Mouse (Mus musculus) limb, embryonic 14.5 days (tissue): ENCODE data around the gene Acp7. TPM values are rescaled to one million over a fixed set of nuclear protein-coding genes. Genes with fewer than 3 reads are reported as not detected.

Experiments
- ATAC-seq: fragments of 200-750 bp; cut with Nextera tagmentation; 2 replicates; pipeline ENCODE4 v1.8.0; 2017; ENCODE audit warnings: low read depth, moderate number of reproducible peaks, moderate TSS enrichment; ENCODE audit not compliant: low FRiP score
- DNase-seq: peaks from one replicate; pipeline ENCODE4 v3.0.0-alpha.2; 2015; ENCODE audit warnings: low spot score
- H3K27ac ChIP-seq: fragments of 300-500 bp; sonication (generic); replicated peaks from 2 replicates; pipeline ENCODE4 v1.5.1; 2014; ENCODE audit warnings: low read depth, mild to moderate bottlenecking, low read length, moderate library complexity, mixed read lengths
- H3K27me3 ChIP-seq: fragments of 300-500 bp; sonication (generic); 2 replicates; pipeline ENCODE4 v1.6.1; 2014; ENCODE audit warnings: low read length, mixed read lengths; ENCODE audit not compliant: control insufficient read depth, insufficient read depth
- H3K36me3 ChIP-seq: fragments of 300-500 bp; sonication (generic); 2 replicates; pipeline ENCODE4 v1.6.1; 2014; ENCODE audit warnings: mild to moderate bottlenecking, low read length, moderate library complexity, mixed read lengths; ENCODE audit not compliant: control insufficient read depth, insufficient read depth
- H3K4me1 ChIP-seq: fragments of 300-500 bp; sonication (generic); 2 replicates; pipeline ENCODE4 v1.6.1; 2014; ENCODE audit warnings: antibody characterized with exemption, low read length, mixed read lengths; ENCODE audit not compliant: control insufficient read depth, insufficient read depth
- H3K4me2 ChIP-seq: fragments of 300-500 bp; sonication (generic); replicated peaks from 2 replicates; pipeline ENCODE4 v1.6.1; 2014; ENCODE audit warnings: low read depth, mild to moderate bottlenecking, low read length, moderate library complexity; ENCODE audit not compliant: severe bottlenecking
- H3K4me3 ChIP-seq: fragments of 300-500 bp; sonication (generic); replicated peaks from 2 replicates; pipeline ENCODE4 v1.5.1; 2014; ENCODE audit warnings: low read length
- H3K9ac ChIP-seq: fragments of 300-500 bp; sonication (generic); 2 replicates; pipeline ENCODE4 v1.6.1; 2014; ENCODE audit warnings: mild to moderate bottlenecking, low read depth, low read length, moderate library complexity; ENCODE audit not compliant: severe bottlenecking
- H3K9me3 ChIP-seq: fragments of 300-500 bp; sonication (generic); 2 replicates; pipeline ENCODE4 v1.6.1; 2016; ENCODE audit warnings: low read length; ENCODE audit not compliant: control insufficient read depth
- POLR2A ChIP-seq: fragments of 200-500 bp; IDR thresholded peaks from 2 replicates; pipeline ENCODE4 v1.8.0; 2012; ENCODE audit warnings: inconsistent platforms, mild to moderate bottlenecking, moderate library complexity, borderline replicate concordance; ENCODE audit not compliant: insufficient read depth, insufficient read length; ENCODE audit errors: extremely low read depth
- WGBS: fragments of 180-500 bp; shearing (Covaris S2); extraction: QIAGEN DNeasy Blood & Tissue Kit; methylation state at CpG from one replicate; pipeline ENCODE4 v1.1.7; 2014; 5-methylcytosine and 5-hydroxymethylcytosine counted together
- polyA plus RNA-seq, 2 experiments: library from polyadenylated mRNA; depleted of rRNA in 1 of 2; stranded (reverse) in 1 of 2; unstranded in 1 of 2; fragments of >200 nt; fragmentation: Nextera tagmentation in 1 of 2; extraction: Ambion mirVana in 1 of 2; gene quantifications; 2 replicates each; pipeline versions ENCODE4 v1.2.1 to v1.2.3; 2012 to 2014

The Acp7 gene
- polyA plus RNA-seq, 2 experiments = 0.08 to 0.10 TPM

GRCm38 (mm10) chr7:28647016-28647415 is 15.9 kb upstream of the Acp7 start:
- ATAC-seq = no peak
- Histone ChIP-seq H3K4me1 (no peaks in the 10 kb centered on the region), H3K27ac (no peak overlapping the region), H3K27me3 (no peaks in the 10 kb centered on the region), H3K4me3 (no peak overlapping the region), H3K36me3 (no peaks in the 10 kb centered on the region), H3K4me2 (no peak overlapping the region), H3K9ac (no peak overlapping the region), H3K9me3 (no peaks in the 10 kb centered on the region)
- no peak for TF ChIP-seq POLR2A
- no peak for DNase-seq
- WGBS = 45% methylated on average over 7 of the region's 7 CpGs

- Histone ChIP-seq H3K9ac (no peak overlapping the region), H3K9me3 (no peaks in the 10 kb centered on the region), H3K4me2 (no peak overlapping the region), H3K36me3 (no peaks in the 10 kb centered on the region), H3K27me3 (no peaks in the 10 kb centered on the region), H3K27ac (no peak overlapping the region), H3K4me1 (no peaks in the 10 kb centered on the region), H3K4me3 (no peak overlapping the region)
- no peak for TF ChIP-seq POLR2A
- 72% methylated on average over 2 of the region's 2 CpGs for WGBS
- ATAC-seq (no peak), DNase-seq (no peak)
Observed at GRCm38 (mm10) chr7:28645947-28646475, 14.9 kb upstream of the Acp7 start.

GRCm38 (mm10) chr7:28645366-28645765 is 14.2 kb upstream of the Acp7 start:
- ATAC-seq (no peak), DNase-seq (no peak)
- TF ChIP-seq POLR2A = no peak
- Histone ChIP-seq H3K36me3 (no peaks in the 10 kb centered on the region), H3K4me1 (no peaks in the 10 kb centered on the region), H3K9ac (no peak overlapping the region), H3K9me3 (no peaks in the 10 kb centered on the region), H3K4me2 (no peak overlapping the region), H3K27ac (no peak overlapping the region), H3K4me3 (no peak overlapping the region), H3K27me3 (no peaks in the 10 kb centered on the region)
- WGBS = 54% methylated on average over 6 of the region's 6 CpGs

- Histone ChIP-seq H3K4me2 (no peak overlapping the region), H3K4me3 (no peak overlapping the region), H3K4me1 (no peaks in the 10 kb centered on the region), H3K36me3 (no peaks in the 10 kb centered on the region), H3K27ac (no peak overlapping the region), H3K9ac (no peak overlapping the region), H3K9me3 (no peaks in the 10 kb centered on the region), H3K27me3 (no peaks in the 10 kb centered on the region)
- ATAC-seq = no peak
- 54% methylated on average over 8 of the region's 8 CpGs for WGBS
- TF ChIP-seq POLR2A = no peak
- DNase-seq = no peak
Observed at GRCm38 (mm10) chr7:28641546-28641945, 10.4 kb upstream of the Acp7 start.

- no peak overlapping the region for H3K4me3 ChIP-seq
- H3K4me1 ChIP-seq = no peaks in the 10 kb centered on the region
- no peaks in the 10 kb centered on the region for H3K9me3 ChIP-seq
- H3K27ac ChIP-seq = no peak overlapping the region
- H3K9ac ChIP-seq = no peak overlapping the region
- H3K36me3 ChIP-seq = no peaks in the 10 kb centered on the region
- DNase-seq = no peak
- WGBS = 22% methylated on average over 8 of the region's 8 CpGs
- TF ChIP-seq POLR2A = no peak
- H3K4me2 ChIP-seq = no peak overlapping the region
- no peak for ATAC-seq
- no peaks in the 10 kb centered on the region for H3K27me3 ChIP-seq
Observed at GRCm38 (mm10) chr7:28637511-28637910, 6.4 kb upstream of the Acp7 start.

- Histone ChIP-seq H3K36me3 (no peaks in the 10 kb centered on the region), H3K9ac (no peak overlapping the region), H3K4me2 (no peak overlapping the region), H3K4me3 (no peak overlapping the region), H3K27me3 (peaks cover 24% of the 10 kb centered on the region), H3K27ac (no peak overlapping the region), H3K9me3 (no peaks in the 10 kb centered on the region), H3K4me1 (peaks cover 4% of the 10 kb centered on the region; the same call in 1 of the 2 replicates)
- no peak for ATAC-seq
- 71% methylated on average over 4 of the region's 4 CpGs for WGBS
- TF ChIP-seq POLR2A = no peak
- no peak for DNase-seq
Observed at GRCm38 (mm10) chr7:28634128-28634527, 3.0 kb upstream of the Acp7 start.
